Mouse (Mus musculus) C2C12 (cell line): ENCODE measurements around the gene Hsf2bp. TPM values are rescaled to one million over a fixed set of nuclear protein-coding genes. Genes with fewer than 3 reads are reported as not detected.

Experiments used
- H3K27me3 ChIP-seq: one replicate; pipeline ENCODE4 v1.6.1; 2011; ENCODE audit not compliant: control insufficient read depth, insufficient read depth, insufficient read length
- H3K36me3 ChIP-seq: one replicate; pipeline ENCODE4 v1.6.1; 2011; ENCODE audit not compliant: control insufficient read depth, insufficient read depth
- H3K4me3 ChIP-seq: one replicate; pipeline ENCODE4 v1.5.1; 2011; ENCODE audit warnings: mild to moderate bottlenecking, control low read depth; ENCODE audit not compliant: poor library complexity, insufficient read depth, severe bottlenecking
- H3K79me2 ChIP-seq: one replicate; pipeline ENCODE4 v1.6.1; 2011; ENCODE audit not compliant: control insufficient read depth, insufficient read depth
- H3K79me3 ChIP-seq: one replicate; pipeline ENCODE4 v1.6.1; 2011; ENCODE audit warnings: low read depth, control low read depth
- H3ac ChIP-seq: one replicate; pipeline ENCODE3; 2011; ENCODE audit warnings: low read depth; ENCODE audit not compliant: control insufficient read depth, insufficient read length
- CEBPB ChIP-seq: IDR thresholded peaks from one replicate; pipeline ENCODE4 v1.6.1; 2011; ENCODE audit warnings: low read depth, mild to moderate bottlenecking, control low read depth, moderate library complexity
- CTCF ChIP-seq: IDR thresholded peaks from one replicate; pipeline ENCODE4 v1.5.1; 2011; ENCODE audit not compliant: control insufficient read depth, insufficient read depth, insufficient read length
- FOSL1 ChIP-seq: IDR thresholded peaks from one replicate; pipeline ENCODE4 v1.8.0; 2011; ENCODE audit warnings: mild to moderate bottlenecking, low read length; ENCODE audit not compliant: poor library complexity, insufficient read depth, severe bottlenecking
- MAX ChIP-seq: IDR thresholded peaks from one replicate; pipeline ENCODE4 v1.6.1; 2011; ENCODE audit warnings: mild to moderate bottlenecking, control low read depth
- MYOD1 ChIP-seq: IDR thresholded peaks from one replicate; pipeline ENCODE4 v1.6.1; 2011; ENCODE audit warnings: low read depth; ENCODE audit not compliant: control insufficient read depth, insufficient read length
- MYOG ChIP-seq: IDR thresholded peaks from one replicate; pipeline ENCODE4 v1.6.1; 2011; ENCODE audit not compliant: control insufficient read depth, insufficient read length; ENCODE audit errors: extremely low read depth
- USF1 ChIP-seq: IDR thresholded peaks from one replicate; pipeline ENCODE4 v1.6.1; 2011; ENCODE audit warnings: low read depth, mild to moderate bottlenecking, control low read depth, moderate library complexity
- polyA plus RNA-seq: library from polyadenylated mRNA; unstranded; fragments of >200 nt; fragmentation: generic; extraction: Trizol; gene quantifications from one replicate; pipeline ENCODE4 v1.2.1, GENCODE M21; 2012; ENCODE audit warnings: missing spikeins

Hsf2bp gene
- polyA plus RNA-seq, 1 experiment: 1.1 TPM

- H3K27me3 ChIP-seq: no peaks in the 10 kb centered on the region
- H3K4me3 ChIP-seq: no peak overlapping the region
- H3K79me3 ChIP-seq: no peaks in the 10 kb centered on the region
- TF ChIP-seq MYOG (no peak), MYOD1 (no peak), FOSL1 (no peak), MAX (no peak), CEBPB (no peak), CTCF (no peak), USF1 (no peak)
- no peak overlapping the region for H3ac ChIP-seq
- H3K36me3 ChIP-seq: no peaks in the 10 kb centered on the region
- H3K79me2 ChIP-seq: no peaks in the 10 kb centered on the region
Observed at GRCm38 (mm10) chr17:32028301-32028700, 7.8 kb downstream of the Hsf2bp start.

- Histone ChIP-seq H3K4me3 (no peak overlapping the region), H3ac (no peak overlapping the region), H3K79me2 (no peaks in the 10 kb centered on the region), H3K36me3 (no peaks in the 10 kb centered on the region), H3K79me3 (no peaks in the 10 kb centered on the region), H3K27me3 (no peaks in the 10 kb centered on the region)
- TF ChIP-seq CTCF (no peak), FOSL1 (no peak), MAX (no peak), CEBPB (no peak), USF1 (peak; percentile 94), MYOD1 (no peak), MYOG (no peak)
Observed at GRCm38 (mm10) chr17:32027666-32028065, 8.5 kb downstream of the Hsf2bp start.

GRCm38 (mm10) chr17:32025386-32025785 lies 10.8 kb downstream of the Hsf2bp start:
- Histone ChIP-seq H3K79me2 (no peaks in the 10 kb centered on the region), H3K27me3 (no peaks in the 10 kb centered on the region), H3K4me3 (no peak overlapping the region), H3K36me3 (no peaks in the 10 kb centered on the region), H3K79me3 (no peaks in the 10 kb centered on the region), H3ac (no peak overlapping the region)
- TF ChIP-seq CTCF (peak; percentile 92), USF1 (no peak)

- Histone ChIP-seq H3K79me3 (no peaks in the 10 kb centered on the region), H3K27me3 (no peaks in the 10 kb centered on the region), H3K79me2 (no peaks in the 10 kb centered on the region), H3K36me3 (no peaks in the 10 kb centered on the region), H3K4me3 (no peak overlapping the region), H3ac (no peak overlapping the region)
- no peak for TF ChIP-seq MYOD1
- TF ChIP-seq CEBPB: no peak
- no peak for TF ChIP-seq MAX
- no peak for TF ChIP-seq USF1
- no peak for TF ChIP-seq MYOG
- no peak for TF ChIP-seq CTCF
- no peak for TF ChIP-seq FOSL1
Observed at GRCm38 (mm10) chr17:32024671-32025073, 11.5 kb downstream of the Hsf2bp start.

- no peaks in the 10 kb centered on the region for H3K36me3 ChIP-seq
- TF ChIP-seq CEBPB (no peak), USF1 (no peak), MYOD1 (peak; percentile 91), CTCF (no peak), MAX (no peak), FOSL1 (no peak), MYOG (no peak)
- H3K4me3 ChIP-seq: no peak overlapping the region
- H3K79me3 ChIP-seq: no peaks in the 10 kb centered on the region
- no peak overlapping the region for H3ac ChIP-seq
- H3K79me2 ChIP-seq: no peaks in the 10 kb centered on the region
- no peaks in the 10 kb centered on the region for H3K27me3 ChIP-seq
Observed at GRCm38 (mm10) chr17:32023088-32023487, 13.1 kb downstream of the Hsf2bp start.

- no peaks in the 10 kb centered on the region for H3K79me2 ChIP-seq
- no peak overlapping the region for H3ac ChIP-seq
- H3K27me3 ChIP-seq: no peaks in the 10 kb centered on the region
- no peak overlapping the region for H3K4me3 ChIP-seq
- H3K79me3 ChIP-seq: no peaks in the 10 kb centered on the region
- TF ChIP-seq USF1 (no peak), CTCF (no peak), MYOG (no peak), MYOD1 (no peak), CEBPB (no peak), MAX (no peak), FOSL1 (no peak)
- no peaks in the 10 kb centered on the region for H3K36me3 ChIP-seq
Observed at GRCm38 (mm10) chr17:32022551-32022950, 13.6 kb downstream of the Hsf2bp start.
